Mouse (Mus musculus) neural tube, embryonic 13.5 days (tissue): ENCODE results near the gene Slc30a1. TPM values are rescaled to one million over a fixed set of nuclear protein-coding genes. Genes with fewer than 3 reads are reported as not detected.

Experiments used
- ATAC-seq: fragments of 200-750 bp; cut with Nextera tagmentation; 2 replicates; pipeline ENCODE4 v1.8.0; 2017; ENCODE audit warnings: low read depth, mild to moderate bottlenecking, moderate TSS enrichment, moderate library complexity
- H3K27ac ChIP-seq: fragments of 300-500 bp; sonication (generic); replicated peaks from 2 replicates; pipeline ENCODE4 v1.5.1; 2015; ENCODE audit warnings: moderate library complexity, mild to moderate bottlenecking, inconsistent platforms
- H3K27me3 ChIP-seq: fragments of 300-500 bp; sonication (generic); 2 replicates; pipeline ENCODE4 v1.6.1; 2015; ENCODE audit warnings: mild to moderate bottlenecking, inconsistent platforms
- H3K36me3 ChIP-seq: fragments of 300-500 bp; sonication (generic); 2 replicates; pipeline ENCODE4 v1.6.1; 2015; ENCODE audit warnings: mild to moderate bottlenecking, inconsistent platforms
- H3K4me1 ChIP-seq: fragments of 300-500 bp; sonication (generic); replicated peaks from 2 replicates; pipeline ENCODE4 v1.6.1; 2015; ENCODE audit warnings: inconsistent platforms
- H3K4me2 ChIP-seq: fragments of 300-500 bp; sonication (generic); 2 replicates; pipeline ENCODE4 v1.6.1; 2015; ENCODE audit warnings: inconsistent platforms, mild to moderate bottlenecking, moderate library complexity
- H3K4me3 ChIP-seq: fragments of 300-500 bp; sonication (generic); 2 replicates; pipeline ENCODE4 v1.5.1; 2015; ENCODE audit warnings: mild to moderate bottlenecking, inconsistent platforms
- H3K9ac ChIP-seq: fragments of 300-500 bp; sonication (generic); 2 replicates; pipeline ENCODE4 v1.6.1; 2015; ENCODE audit warnings: moderate library complexity, mild to moderate bottlenecking, inconsistent platforms
- H3K9me3 ChIP-seq: fragments of 300-500 bp; sonication (generic); 2 replicates; pipeline ENCODE4 v1.6.1; 2016; ENCODE audit warnings: inconsistent platforms
- WGBS: fragments of 180-500 bp; shearing (Covaris S2); methylation state at CpG from one replicate; pipeline ENCODE4 v1.1.7; 2015; 5-methylcytosine and 5-hydroxymethylcytosine counted together
- polyA plus RNA-seq: library from polyadenylated mRNA; unstranded; fragments of >200 nt; fragmentation: Nextera tagmentation; extraction: Ambion mirVana; gene quantifications from 2 replicates; pipeline ENCODE4 v1.2.1, GENCODE M21; 2015

Gene Slc30a1
- polyA plus RNA-seq, 1 experiment from 2014 or later: 3.6 TPM

- Histone ChIP-seq H3K9ac (no peak overlapping the region), H3K4me3 (no peak overlapping the region), H3K4me1 (0 out of 2 replicates have a peak, but pooled peaks cover 5% of the 10 kb centered on the region), H3K27me3 (no peaks in the 10 kb centered on the region), H3K36me3 (no peaks in the 10 kb centered on the region), H3K27ac (no peak overlapping the region), H3K9me3 (no peaks in the 10 kb centered on the region), H3K4me2 (no peak overlapping the region)
- WGBS: 81% methylated on average over 4 of the region's 4 CpGs
- ATAC-seq: no peak
Measured at GRCm38 (mm10) chr1:191878518-191878921, 28.0 kb upstream of the Slc30a1 start.

- no peak overlapping the region for H3K27ac ChIP-seq
- H3K27me3 ChIP-seq: no peaks in the 10 kb centered on the region
- no peak overlapping the region for H3K4me3 ChIP-seq
- 0 out of 2 replicates have a peak, but pooled peaks cover 5% of the 10 kb centered on the region for H3K4me1 ChIP-seq
- no peaks in the 10 kb centered on the region for H3K36me3 ChIP-seq
- WGBS: 99% methylated on average over 3 of the region's 3 CpGs
- H3K9me3 ChIP-seq: no peaks in the 10 kb centered on the region
- H3K9ac ChIP-seq: no peak overlapping the region
- H3K4me2 ChIP-seq: no peak overlapping the region
- ATAC-seq: no peak
Measured at GRCm38 (mm10) chr1:191880247-191880646, 26.3 kb upstream of the Slc30a1 start.

GRCm38 (mm10) chr1:191880921-191881609 lies 25.5 kb upstream of the Slc30a1 start:
- no peak overlapping the region for H3K4me2 ChIP-seq
- 0 out of 2 replicates have a peak, but pooled peaks cover 5% of the 10 kb centered on the region for H3K4me1 ChIP-seq
- WGBS: 75% methylated on average over 8 of the region's 8 CpGs
- H3K27me3 ChIP-seq: no peaks in the 10 kb centered on the region
- H3K9ac ChIP-seq: no peak overlapping the region
- no peak overlapping the region for H3K4me3 ChIP-seq
- H3K9me3 ChIP-seq: no peaks in the 10 kb centered on the region
- no peaks in the 10 kb centered on the region for H3K36me3 ChIP-seq
- no peak for ATAC-seq
- H3K27ac ChIP-seq: no peak overlapping the region

- Histone ChIP-seq H3K4me3 (no peak overlapping the region), H3K4me2 (no peak overlapping the region), H3K4me1 (0 out of 2 replicates have a peak, but pooled peaks cover 5% of the 10 kb centered on the region), H3K27me3 (no peaks in the 10 kb centered on the region), H3K36me3 (no peaks in the 10 kb centered on the region), H3K9me3 (no peaks in the 10 kb centered on the region), H3K9ac (no peak overlapping the region), H3K27ac (no peak overlapping the region)
- WGBS: 70% methylated on average over 2 of the region's 2 CpGs
- ATAC-seq: no peak
Measured at GRCm38 (mm10) chr1:191881663-191882062, 24.9 kb upstream of the Slc30a1 start.

GRCm38 (mm10) chr1:191882474-191883206 lies 23.9 kb upstream of the Slc30a1 start:
- WGBS: 93% methylated on average over 10 of the region's 10 CpGs

GRCm38 (mm10) chr1:191883654-191884053 lies 22.9 kb upstream of the Slc30a1 start:
- Histone ChIP-seq H3K27me3 (no peaks in the 10 kb centered on the region), H3K4me2 (no peak overlapping the region), H3K4me1 (no peaks in the 10 kb centered on the region), H3K9me3 (no peaks in the 10 kb centered on the region), H3K36me3 (no peaks in the 10 kb centered on the region), H3K9ac (no peak overlapping the region), H3K4me3 (no peak overlapping the region), H3K27ac (no peak overlapping the region)
- WGBS: 81% methylated on average over 5 of the region's 5 CpGs
- no peak for ATAC-seq

More at GRCm38 (mm10) chr1:191882474-191883206, 23.9 kb upstream of the Slc30a1 start:
- Histone ChIP-seq H3K36me3 (no peaks in the 10 kb centered on the region), H3K9me3 (no peaks in the 10 kb centered on the region), H3K27ac (no peak overlapping the region), H3K4me1 (0 out of 2 replicates have a peak, but pooled peaks cover 5% of the 10 kb centered on the region), H3K9ac (no peak overlapping the region), H3K4me3 (no peak overlapping the region), H3K27me3 (no peaks in the 10 kb centered on the region), H3K4me2 (no peak overlapping the region)
- no peak for ATAC-seq

GRCm38 (mm10) chr1:191891912-191892311 lies 14.7 kb upstream of the Slc30a1 start:
- Histone ChIP-seq H3K9ac (no peak overlapping the region), H3K4me3 (no peak overlapping the region), H3K4me2 (no peak overlapping the region), H3K27me3 (no peaks in the 10 kb centered on the region; the same call in 1 of the 2 replicates), H3K27ac (no peak overlapping the region), H3K36me3 (no peaks in the 10 kb centered on the region), H3K9me3 (no peaks in the 10 kb centered on the region), H3K4me1 (no peaks in the 10 kb centered on the region)
- WGBS: 81% methylated on average over 6 of the region's 6 CpGs
- no peak for ATAC-seq

- Histone ChIP-seq H3K4me2 (no peak overlapping the region), H3K36me3 (no peaks in the 10 kb centered on the region), H3K4me1 (no peaks in the 10 kb centered on the region), H3K9ac (no peak overlapping the region), H3K27ac (no peak overlapping the region), H3K4me3 (no peak overlapping the region), H3K9me3 (no peaks in the 10 kb centered on the region), H3K27me3 (no peaks in the 10 kb centered on the region; the same call in 1 of the 2 replicates)
- WGBS: 81% methylated on average over 17 of the region's 17 CpGs
- no peak for ATAC-seq
Measured at GRCm38 (mm10) chr1:191894386-191894785, 12.2 kb upstream of the Slc30a1 start.

GRCm38 (mm10) chr1:191894857-191895256 lies 11.7 kb upstream of the Slc30a1 start:
- WGBS: 92% methylated on average over 9 of the region's 9 CpGs
- Histone ChIP-seq H3K4me2 (no peak overlapping the region), H3K27me3 (no peaks in the 10 kb centered on the region; the same call in 1 of the 2 replicates), H3K4me1 (no peaks in the 10 kb centered on the region), H3K9ac (no peak overlapping the region), H3K9me3 (no peaks in the 10 kb centered on the region), H3K4me3 (no peak overlapping the region), H3K27ac (no peak overlapping the region), H3K36me3 (no peaks in the 10 kb centered on the region)
- no peak for ATAC-seq

- no peaks in the 10 kb centered on the region; the same call in 1 of the 2 replicates for H3K27me3 ChIP-seq
- H3K9me3 ChIP-seq: no peaks in the 10 kb centered on the region
- H3K9ac ChIP-seq: no peak overlapping the region
- ATAC-seq: no peak
- no peaks in the 10 kb centered on the region for H3K4me1 ChIP-seq
- H3K36me3 ChIP-seq: no peaks in the 10 kb centered on the region
- WGBS: 76% methylated on average over 12 of the region's 12 CpGs
- no peak overlapping the region for H3K4me3 ChIP-seq
- H3K27ac ChIP-seq: no peak overlapping the region
- H3K4me2 ChIP-seq: no peak overlapping the region
Measured at GRCm38 (mm10) chr1:191896806-191897552, 9.6 kb upstream of the Slc30a1 start.

GRCm38 (mm10) chr1:191905637-191906533 lies 682 bp upstream of the Slc30a1 start:
- H3K36me3 ChIP-seq: peaks cover 15% of the 10 kb centered on the region
- H3K9me3 ChIP-seq: no peaks in the 10 kb centered on the region
- 4% methylated on average over 51 of the region's 58 CpGs for WGBS
- H3K4me1 ChIP-seq: peaks cover 45% of the 10 kb centered on the region
- H3K27me3 ChIP-seq: no peaks in the 10 kb centered on the region
- H3K4me3 ChIP-seq: peak overlapping the region; percentile 96
- 0 out of 2 replicates have a peak overlapping the region, but pooled peaks have one; percentile 49 for H3K27ac ChIP-seq
- H3K9ac ChIP-seq: peak overlapping the region; percentile 82
- peak; percentile 73 for ATAC-seq
- peak overlapping the region; percentile 86 for H3K4me2 ChIP-seq
